In genomic region chr19:26885616-26886015, GRCm38 (mm10) we compare ENCODE assay signal across 28 mouse cellular contexts. TPM values are rescaled to one million over a fixed set of nuclear protein-coding genes. Genes with fewer than 3 reads are reported as not detected.
"Had no signal": no experiment of that assay in that cellular context is flagged by ENCODE, and none has a peak within 500 bp of the region (broad histone marks: within the 10 kb centered on the region; RNA-seq: fewer than 3 reads in every experiment).

Gm815 (plus strand) TSS chr19:26885881.

- H3K4me1 ChIP-seq: limb, embryonic 12.5 days; limb, embryonic 15.5 days; neural tube, embryonic 12.5 days; stomach, embryonic 15.5 days had no signal

- H3K9me3 ChIP-seq: hindbrain, embryonic 15.5 days; limb, embryonic 12.5 days; limb, embryonic 15.5 days; midbrain, embryonic 12.5 days; midbrain, embryonic 15.5 days; neural tube, embryonic 12.5 days; neural tube, embryonic 15.5 days; stomach, embryonic 15.5 days had no signal

- H3K4me3 ChIP-seq: hindbrain, embryonic 15.5 days; layer of hippocampus, adult 2 months; limb, embryonic 12.5 days; limb, embryonic 15.5 days; midbrain, embryonic 12.5 days; midbrain, embryonic 15.5 days; neural tube, embryonic 12.5 days; neural tube, embryonic 15.5 days; stomach, embryonic 15.5 days had no signal

- DNase-seq: kidney, adult 2 months; kidney, postnatal 25 days; liver, postnatal 0 days; retina, postnatal 1 day; right cerebral cortex, postnatal 25 days; spleen, adult 18-20 months; thymus, postnatal 25 days had no signal

- ATAC-seq: intestine, postnatal 0 days; liver, postnatal 0 days; midbrain, embryonic 15.5 days had no signal

- H3K9ac ChIP-seq: hindbrain, embryonic 15.5 days; limb, embryonic 12.5 days; limb, embryonic 15.5 days; liver, embryonic 14.5 days; liver, postnatal 0 days; midbrain, embryonic 12.5 days; midbrain, embryonic 15.5 days; neural tube, embryonic 12.5 days; neural tube, embryonic 15.5 days; stomach, embryonic 15.5 days had no signal

- H3K36me3 ChIP-seq: hindbrain, embryonic 15.5 days; limb, embryonic 12.5 days; limb, embryonic 15.5 days; midbrain, embryonic 12.5 days; midbrain, embryonic 15.5 days; neural tube, embryonic 12.5 days; neural tube, embryonic 15.5 days; stomach, embryonic 15.5 days had no signal

- H3K27me3 ChIP-seq: hindbrain, embryonic 15.5 days; limb, embryonic 12.5 days; limb, embryonic 15.5 days; midbrain, embryonic 12.5 days; midbrain, embryonic 15.5 days; neural tube, embryonic 12.5 days; neural tube, embryonic 15.5 days; stomach, embryonic 15.5 days had no signal

- H3K4me2 ChIP-seq: hindbrain, embryonic 15.5 days; limb, embryonic 12.5 days; limb, embryonic 15.5 days; liver, embryonic 11.5 days; midbrain, embryonic 12.5 days; midbrain, embryonic 15.5 days; neural tube, embryonic 12.5 days; neural tube, embryonic 15.5 days; stomach, embryonic 15.5 days had no signal

- H3K27ac ChIP-seq: hindbrain, embryonic 15.5 days; kidney, postnatal 0 days; layer of hippocampus, adult 2 months; limb, embryonic 12.5 days; limb, embryonic 15.5 days; liver, embryonic 14.5 days; midbrain, embryonic 12.5 days; midbrain, embryonic 15.5 days; neural tube, embryonic 12.5 days; neural tube, embryonic 15.5 days; stomach, embryonic 15.5 days had no signal

RNA-seq across cellular contexts. Expression of gene Gm815, which starts in this region (rescaled TPM):
- total RNA-seq: layer of hippocampus, adult 2 months; layer of hippocampus, postnatal 10 days; left cerebral cortex, adult 18-20 months; left cerebral cortex, postnatal 25 days; megakaryocyte progenitor cell, adult 5-6 weeks had no signal
- polyA plus RNA-seq: hindbrain, embryonic 15.5 days; intestine, embryonic 14.5 days; intestine, postnatal 0 days; kidney, adult 2 months; kidney, embryonic 14.5 days; large intestine, adult 2 months; limb, embryonic 12.5 days; limb, embryonic 15.5 days; liver, embryonic 11.5 days; liver, embryonic 14.5 days; liver, postnatal 0 days; midbrain, embryonic 12.5 days; midbrain, embryonic 15.5 days; neural tube, embryonic 12.5 days; neural tube, embryonic 15.5 days; stomach, embryonic 15.5 days; thymus, postnatal 0 days had no signal
